Mouse (Mus musculus) heart, embryonic 15.5 days (tissue): ENCODE data around the gene Cenpv. TPM values are rescaled to one million over a fixed set of nuclear protein-coding genes. Genes with fewer than 3 reads are reported as not detected.

Source experiments
- polyA plus RNA-seq: library from polyadenylated mRNA; unstranded; fragments of >200 nt; fragmentation: Nextera tagmentation; extraction: Ambion mirVana; gene quantifications from 2 replicates; pipeline ENCODE4 v1.2.1, GENCODE M21; 2015

Cenpv gene
- polyA plus RNA-seq, 1 experiment from 2014 or later = 17.1 TPM

Other genes starting within 250 kb of the Cenpv start
- 5.1 and 7.2 TPM in 2 replicates for gene Pigl, start 80.8 kb downstream of the Cenpv start, polyA plus RNA-seq
- 112 and 113 TPM in 2 replicates for gene Ncor1, start 80.7 kb downstream of the Cenpv start, polyA plus RNA-seq
- 2,445 and 2,567 TPM in 2 replicates for gene Ubb, start 11.9 kb upstream of the Cenpv start, polyA plus RNA-seq
- 4.2 and 6.4 TPM in 2 replicates for gene Trpv2, start 35.2 kb upstream of the Cenpv start, polyA plus RNA-seq
- 14.6 and 18.5 TPM in 2 replicates for gene Lrrc75a, start 109.3 kb upstream of the Cenpv start, polyA plus RNA-seq
- gene Mmgt2, start 109.4 kb upstream of the Cenpv start, polyA plus RNA-seq = 44.7 and 49.1 TPM in 2 replicates
- 4.6 and 5.1 TPM in 2 replicates for gene Zfp287, start 192.6 kb upstream of the Cenpv start, polyA plus RNA-seq
- gene Gm10428, start 213.8 kb upstream of the Cenpv start, polyA plus RNA-seq = not detected in 2 replicates